Comparison of ENCODE assay signal across 24 mouse cellular contexts in the genomic region with DNA sequence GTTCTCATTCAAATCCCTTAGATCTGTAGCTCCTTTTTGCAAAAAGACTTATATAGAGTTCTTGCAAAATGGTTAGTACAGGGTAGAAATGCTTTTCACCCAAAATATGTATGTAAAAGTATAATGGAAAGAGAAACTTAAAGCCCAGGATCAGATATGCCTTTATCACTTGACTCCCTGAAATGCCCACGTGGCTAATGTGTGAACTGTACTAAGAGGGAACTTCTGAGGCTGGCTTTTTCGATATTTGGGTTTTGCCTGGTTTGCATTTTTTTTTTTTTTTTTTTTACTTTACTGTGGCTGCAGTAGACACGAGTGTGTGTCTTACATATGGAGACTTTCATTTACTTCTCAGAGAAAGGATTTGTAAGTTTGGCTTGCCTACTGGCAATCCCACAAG.
DNase-seq lines count a peak whose midpoint lies in the region; ATAC-seq and TF ChIP-seq lines count a peak whose summit lies in the region.
"Had no signal": no experiment of that assay in that cellular context is flagged by ENCODE, and none has a peak within 500 bp of the region (broad histone marks: within the 10 kb centered on the region; RNA-seq: fewer than 3 reads in every experiment).

No protein-coding gene starts in this region.

- peaks cover 82% of the 10 kb centered on the region for H3K4me1 ChIP-seq in liver, embryonic 12.5 days
- peaks cover 16% of the 10 kb centered on the region for H3K4me1 ChIP-seq in liver, postnatal 0 days (ENCODE audit: insufficient read depth)
- H3K4me1 ChIP-seq in CH12.LX (ENCODE audit: control insufficient read depth in 1 of 2, insufficient read depth in 2 of 2): no peaks in the 10 kb centered on the region
- H3K4me1 ChIP-seq: midbrain, embryonic 13.5 days had no signal

- WGBS in liver, embryonic 12.5 days (ENCODE audit: insufficient replicate concordance): 33% methylated on average over 3 of the region's 3 CpGs
- WGBS in liver, postnatal 0 days (ENCODE audit: insufficient replicate concordance): 54% methylated on average over 3 of the region's 3 CpGs

- dilution Hi-C loops in CH12.LX (cut with MboI; ENCODE audit: extremely low pct_ligation_motif_present, extremely low pct_unique_long_range_greater_than_20kb, low sequenced_read_pairs): no loop called here

- H3K27me3 ChIP-seq in liver, embryonic 12.5 days (replicated peaks): no peaks in the 10 kb centered on the region
- H3K27me3 ChIP-seq in liver, postnatal 0 days (ENCODE audit: insufficient read depth, low read length): no peaks in the 10 kb centered on the region
- H3K27me3 ChIP-seq in CH12.LX (replicated peaks): no peaks in the 10 kb centered on the region
- H3K27me3 ChIP-seq: embryonic facial prominence, embryonic 12.5 days; heart, embryonic 15.5 days; megakaryocyte, embryonic 14.5 days; midbrain, embryonic 13.5 days had no signal

- in situ Hi-C loops in CH12.LX (cut with MboI; ENCODE audit: low pct_ligation_motif_present, low pct_unique_long_range_greater_than_20kb, low sequenced_read_pairs): no loop called here

- H3K27ac ChIP-seq in liver, embryonic 12.5 days: peak overlapping the region; percentile 87
- H3K27ac ChIP-seq in liver, postnatal 0 days (ENCODE audit: low read depth): no peak overlapping the region
- H3K27ac ChIP-seq in CH12.LX (ENCODE audit: insufficient read depth, low read depth): no peak overlapping the region
- H3K27ac ChIP-seq: embryonic facial prominence, embryonic 12.5 days; forebrain, embryonic 10.5 days; hindbrain, postnatal 0 days; midbrain, embryonic 13.5 days had no signal

- TF ChIP-seq CTCF in liver, postnatal 0 days (IDR thresholded peaks at IDR 0.05; ENCODE audit: low read depth): no peak
- no peak for TF ChIP-seq CTCF in CH12.LX (conservative IDR thresholded peaks at IDR 0.05 in 1 of 2, IDR thresholded peaks at IDR 0.05 in 1 of 2; ENCODE audit: low read depth in 2 of 2, low read length in 2 of 2)

- TF ChIP-seq EP300 in liver, postnatal 0 days (IDR thresholded peaks at IDR 0.05; ENCODE audit: low read depth): no peak
- no peak for TF ChIP-seq EP300 in CH12.LX (IDR thresholded peaks at IDR 0.05; ENCODE audit: low read length)

- H3K9me3 ChIP-seq in liver, embryonic 12.5 days (replicated peaks): no peaks in the 10 kb centered on the region
- H3K9me3 ChIP-seq in liver, postnatal 0 days (ENCODE audit: low read length): no peaks in the 10 kb centered on the region
- H3K9me3 ChIP-seq in CH12.LX (replicated peaks; ENCODE audit: low read length): no peaks in the 10 kb centered on the region
- H3K9me3 ChIP-seq: embryonic facial prominence, embryonic 12.5 days; forebrain, embryonic 10.5 days; heart, embryonic 15.5 days; megakaryocyte, embryonic 14.5 days; midbrain, embryonic 13.5 days had no signal

- TF ChIP-seq RAD21 in CH12.LX (IDR thresholded peaks at IDR 0.05; ENCODE audit: low read depth, low read length): no peak

- no peak for ATAC-seq in liver, embryonic 12.5 days
- ATAC-seq in liver, postnatal 0 days: no peak
- peak; percentile 23 for ATAC-seq in inflammation-experienced regulatory T-cells, adult 6 months
- no peak for ATAC-seq in frontal cortex, adult (ENCODE audit: low TSS enrichment)
- ATAC-seq: forebrain, embryonic 16.5 days; hindbrain, postnatal 0 days; intestine, postnatal 0 days; midbrain, embryonic 13.5 days had no signal

- H3K9ac ChIP-seq in liver, embryonic 12.5 days: no peak overlapping the region
- H3K9ac ChIP-seq in liver, postnatal 0 days (replicated peaks): no peak overlapping the region
- no peak overlapping the region for H3K9ac ChIP-seq in CH12.LX (ENCODE audit: insufficient read depth, low read depth)
- H3K9ac ChIP-seq: embryonic facial prominence, embryonic 12.5 days; heart, embryonic 15.5 days; midbrain, embryonic 13.5 days had no signal

- no peak for DNase-seq in liver, postnatal 0 days
- no peak for DNase-seq in CH12.LX (ENCODE audit: extremely low read depth)
- peak; percentile 30 for DNase-seq in naive thymus-derived CD4-positive, alpha-beta T cell, adult 2 months (ENCODE audit: low read depth)
- DNase-seq in gastrocnemius, postnatal 4 days (ENCODE audit: low spot score in 2 of 2): no peak
- DNase-seq: adrenal gland, postnatal 25 days; cerebellum, adult 11-12 months; cerebellum, adult 9-11 months; embryo, embryonic 11 days; kidney, adult 9 months; kidney, postnatal 10 days; layer of hippocampus, postnatal 36 days; lung, postnatal 36 days; right cerebral cortex, postnatal 14 days had no signal

- TF ChIP-seq POLR2A in CH12.LX (IDR thresholded peaks at IDR 0.05; ENCODE audit: low read depth, low read length): no peak

- H3K79me2 ChIP-seq in CH12.LX (replicated peaks; ENCODE audit: control insufficient read depth, extremely low read depth, insufficient read depth, poor library complexity, severe bottlenecking): no peaks in the 10 kb centered on the region

- peaks cover 16% of the 10 kb centered on the region; the same call in 1 of the 2 replicates for H3K36me3 ChIP-seq in liver, embryonic 12.5 days
- peaks cover 8% of the 10 kb centered on the region; the same call in 1 of the 2 replicates for H3K36me3 ChIP-seq in liver, postnatal 0 days (replicated peaks; ENCODE audit: insufficient read depth, low read length)
- H3K36me3 ChIP-seq in CH12.LX (replicated peaks in 1 of 2; ENCODE audit: control insufficient read depth in 1 of 2, insufficient read depth in 1 of 2, low read length in 1 of 2): peaks cover 0 to 8% of the 10 kb centered on the region in 2 experiments
- H3K36me3 ChIP-seq: heart, embryonic 15.5 days had no signal

- H3K4me2 ChIP-seq in liver, embryonic 12.5 days: no peak overlapping the region
- H3K4me2 ChIP-seq in liver, postnatal 0 days (ENCODE audit: low read depth, low read length): no peak overlapping the region
- H3K4me2 ChIP-seq in CH12.LX (ENCODE audit: insufficient read depth, low read depth, poor library complexity, severe bottlenecking): no peak overlapping the region
- H3K4me2 ChIP-seq: embryonic facial prominence, embryonic 12.5 days; heart, embryonic 15.5 days; midbrain, embryonic 13.5 days had no signal

- H3K4me3 ChIP-seq in liver, embryonic 12.5 days: no peak overlapping the region
- H3K4me3 ChIP-seq in liver, postnatal 0 days (ENCODE audit: low read depth, low read length): no peak overlapping the region
- H3K4me3 ChIP-seq in CH12.LX (replicated peaks in 1 of 3; ENCODE audit: low read depth in 2 of 3, low read length in 2 of 3, poor library complexity in 1 of 3): no peak overlapping the region
- H3K4me3 ChIP-seq: embryonic facial prominence, embryonic 12.5 days; forebrain, embryonic 10.5 days; heart, embryonic 15.5 days; midbrain, embryonic 13.5 days had no signal

TF ChIP-seq in CH12.LX, 34 proteins besides CTCF, POLR2A, EP300 and RAD21:
- TF ChIP-seq MYC (IDR thresholded peaks at IDR 0.05; ENCODE audit: low read depth, low read length) (no peak), ZNF384 (IDR thresholded peaks at IDR 0.05; ENCODE audit: low read depth, low read length) (0 out of 2 replicates have a peak, but pooled peaks have one; percentile 26)
